Mouse (Mus musculus) retina, adult 2 months (tissue): Measurements from ENCODE around the gene Abt1.

Source experiments
- DNase-seq: peaks from one replicate; pipeline ENCODE4 v3.0.0-alpha.2; 2012; ENCODE audit warnings: low read depth, low spot score

Abt1 gene

GRCm38 (mm10) chr13:23423286-23424051, at the start of gene Abt1:
Gene Abt1 (minus strand): TSS chr13:23423866.
- DNase-seq, result peak; percentile 98

- DNase-seq, result no peak
Observed at GRCm38 (mm10) chr13:23466911-23467310, 43.2 kb upstream of the Abt1 start.

- no peak for DNase-seq
Observed at GRCm38 (mm10) chr13:23466306-23466705, 42.6 kb upstream of the Abt1 start.

GRCm38 (mm10) chr13:23465600-23466109, 42.0 kb upstream of the Abt1 start, which contains the start of gene Btn1a1:
Gene Btn1a1 (minus strand): TSS chr13:23465901.
- no peak for DNase-seq

GRCm38 (mm10) chr13:23464841-23465366, 41.2 kb upstream of the Abt1 start:
- no peak for DNase-seq

- DNase-seq, result no peak
Observed at GRCm38 (mm10) chr13:23464224-23464637, 40.6 kb upstream of the Abt1 start.

GRCm38 (mm10) chr13:23463381-23464223, 39.9 kb upstream of the Abt1 start:
- peak; percentile 41 for DNase-seq

- no peak for DNase-seq
Observed at GRCm38 (mm10) chr13:23462669-23463068, 39.0 kb upstream of the Abt1 start.

- no peak for DNase-seq
Observed at GRCm38 (mm10) chr13:23462063-23462462, 38.4 kb upstream of the Abt1 start.

GRCm38 (mm10) chr13:23459264-23459846, 35.7 kb upstream of the Abt1 start:
- DNase-seq, result no peak

- no peak for DNase-seq
Observed at GRCm38 (mm10) chr13:23453926-23454325, 30.3 kb upstream of the Abt1 start.

- DNase-seq, result no peak
Observed at GRCm38 (mm10) chr13:23453362-23453862, 29.7 kb upstream of the Abt1 start.

GRCm38 (mm10) chr13:23450398-23450797, 26.7 kb upstream of the Abt1 start:
- DNase-seq, result no peak

- DNase-seq, result no peak
Observed at GRCm38 (mm10) chr13:23449235-23450095, 25.8 kb upstream of the Abt1 start.

- no peak for DNase-seq
Observed at GRCm38 (mm10) chr13:23448758-23449157, 25.1 kb upstream of the Abt1 start.

GRCm38 (mm10) chr13:23446498-23446952, 22.9 kb upstream of the Abt1 start:
- no peak for DNase-seq

- peak; percentile 88 for DNase-seq
Observed at GRCm38 (mm10) chr13:23445561-23446320, 22.1 kb upstream of the Abt1 start.

GRCm38 (mm10) chr13:23445156-23445555, 21.5 kb upstream of the Abt1 start:
- no peak for DNase-seq

GRCm38 (mm10) chr13:23444451-23444850, 20.8 kb upstream of the Abt1 start:
- DNase-seq, result no peak

GRCm38 (mm10) chr13:23439901-23440300, 16.2 kb upstream of the Abt1 start:
- DNase-seq, result no peak
